Mouse (Mus musculus) kidney, adult 2 months (tissue): ENCODE data around the gene Slc23a4. TPM values are rescaled to one million over a fixed set of nuclear protein-coding genes. Genes with fewer than 3 reads are reported as not detected.

ENCODE experiments used
- DNase-seq: peaks from one replicate; pipeline ENCODE4 v3.0.0; 2021
- H3K27ac ChIP-seq: fragments of 200-500 bp; 2 replicates; pipeline ENCODE4 v1.5.1; 2012; ENCODE audit warnings: low read depth, low read length, control low read depth, inconsistent platforms; ENCODE audit not compliant: insufficient read depth
- H3K27me3 ChIP-seq: fragments of 200-500 bp; replicated peaks from 2 replicates; pipeline ENCODE4 v1.6.1; 2012; ENCODE audit warnings: mild to moderate bottlenecking, moderate library complexity, low read length, inconsistent platforms; ENCODE audit not compliant: control insufficient read depth, insufficient read depth
- H3K36me3 ChIP-seq: fragments of 200-500 bp; 2 replicates; pipeline ENCODE4 v1.6.1; 2012; ENCODE audit warnings: mild to moderate bottlenecking, moderate library complexity, low read length, inconsistent platforms; ENCODE audit not compliant: control insufficient read depth, insufficient read depth
- H3K4me1 ChIP-seq: fragments of 200-500 bp; 2 replicates; pipeline ENCODE4 v1.6.1; 2011; ENCODE audit warnings: low read length; ENCODE audit not compliant: control insufficient read depth, insufficient read depth
- H3K4me3 ChIP-seq: fragments of 200-500 bp; 2 replicates; pipeline ENCODE4 v1.5.1; 2011; ENCODE audit warnings: mild to moderate bottlenecking, low read depth, low read length, control low read depth; ENCODE audit not compliant: insufficient read depth
- CTCF ChIP-seq: fragments of 200-500 bp; conservative IDR thresholded peaks from 2 replicates; pipeline ENCODE4 v1.5.1; 2011; ENCODE audit warnings: low read depth, mild to moderate bottlenecking, control low read depth, low read length, moderate library complexity, mixed read lengths; ENCODE audit not compliant: insufficient read depth, insufficient read length
- POLR2A ChIP-seq: fragments of 200-500 bp; IDR thresholded peaks from one replicate; pipeline ENCODE4 v1.6.1; 2011; ENCODE audit warnings: low read depth, low read length, control low read depth
- WGBS: fragments of 180-500 bp; shearing (Covaris S2); methylation state at CpG from one replicate; pipeline ENCODE4 v1.1.7; 2018; 5-methylcytosine and 5-hydroxymethylcytosine counted together
- polyA plus RNA-seq: library from polyadenylated mRNA; depleted of rRNA; stranded (reverse); fragments of >200 nt; gene quantifications from 2 replicates; pipeline ENCODE4 v1.2.3, GENCODE M21; 2012; rRNA removed

The Slc23a4 gene
- polyA plus RNA-seq: 0.16 and 0.22 TPM in 2 replicates

GRCm38 (mm10) chr6:34988081-34988761 is at the start of gene Slc23a4:
TSS of gene Slc23a4 (minus strand) at chr6:34988404.
- no peak for DNase-seq
- no peaks in the 10 kb centered on the region for H3K27me3 ChIP-seq

GRCm38 (mm10) chr6:35033341-35033740 is 45.1 kb upstream of the Slc23a4 start:
- DNase-seq: no peak
- Histone ChIP-seq H3K4me3 (no peak overlapping the region), H3K27me3 (no peaks in the 10 kb centered on the region), H3K36me3 (no peaks in the 10 kb centered on the region), H3K27ac (no peak overlapping the region), H3K4me1 (no peaks in the 10 kb centered on the region)
- TF ChIP-seq CTCF (no peak), POLR2A (no peak)
- 91% methylated on average over 11 of the region's 11 CpGs for WGBS

More at GRCm38 (mm10) chr6:34988081-34988761, at the start of gene Slc23a4:
- Histone ChIP-seq H3K27ac (no peak within 1 kb of the TSS), H3K4me3 (no peak within 1 kb of the TSS), H3K4me1 (no peaks in the 10 kb centered on the region), H3K36me3 (no peaks in the 10 kb centered on the region)
- TF ChIP-seq POLR2A (no peak), CTCF (no peak)
- WGBS: 17% methylated on average over 20 of the region's 20 CpGs

GRCm38 (mm10) chr6:35032704-35033103 is 44.5 kb upstream of the Slc23a4 start:
- DNase-seq: no peak
- Histone ChIP-seq H3K4me3 (no peak overlapping the region), H3K36me3 (no peaks in the 10 kb centered on the region), H3K27me3 (no peaks in the 10 kb centered on the region), H3K4me1 (no peaks in the 10 kb centered on the region), H3K27ac (no peak overlapping the region)
- no peak for TF ChIP-seq POLR2A
- no peak for TF ChIP-seq CTCF
- WGBS: 84% methylated on average over 2 of the region's 2 CpGs

GRCm38 (mm10) chr6:35030811-35031210 is 42.6 kb upstream of the Slc23a4 start:
- Histone ChIP-seq H3K4me1 (no peaks in the 10 kb centered on the region), H3K27me3 (no peaks in the 10 kb centered on the region), H3K27ac (no peak overlapping the region), H3K4me3 (no peak overlapping the region), H3K36me3 (no peaks in the 10 kb centered on the region)
- DNase-seq: no peak
- 93% methylated on average over 4 of the region's 4 CpGs for WGBS
- no peak for TF ChIP-seq CTCF
- TF ChIP-seq POLR2A: no peak

GRCm38 (mm10) chr6:35030226-35030625 is 42.0 kb upstream of the Slc23a4 start:
- 92% methylated on average over 6 of the region's 6 CpGs for WGBS
- no peak for DNase-seq
- Histone ChIP-seq H3K27me3 (no peaks in the 10 kb centered on the region), H3K4me1 (no peaks in the 10 kb centered on the region), H3K27ac (no peak overlapping the region), H3K36me3 (no peaks in the 10 kb centered on the region), H3K4me3 (no peak overlapping the region)
- TF ChIP-seq CTCF (no peak), POLR2A (no peak)

GRCm38 (mm10) chr6:35028023-35028422 is 39.8 kb upstream of the Slc23a4 start:
- DNase-seq: no peak
- Histone ChIP-seq H3K4me1 (no peaks in the 10 kb centered on the region), H3K27ac (no peak overlapping the region), H3K4me3 (no peak overlapping the region), H3K36me3 (no peaks in the 10 kb centered on the region), H3K27me3 (no peaks in the 10 kb centered on the region)
- WGBS: 91% methylated on average over 2 of the region's 2 CpGs
- no peak for TF ChIP-seq CTCF
- no peak for TF ChIP-seq POLR2A

GRCm38 (mm10) chr6:35027257-35027656 is 39.1 kb upstream of the Slc23a4 start:
- Histone ChIP-seq H3K27me3 (no peaks in the 10 kb centered on the region), H3K27ac (no peak overlapping the region), H3K4me3 (no peak overlapping the region), H3K4me1 (no peaks in the 10 kb centered on the region), H3K36me3 (no peaks in the 10 kb centered on the region)
- WGBS: 81% methylated on average over 6 of the region's 6 CpGs
- TF ChIP-seq POLR2A (no peak), CTCF (no peak)
- DNase-seq: no peak
